Mouse (Mus musculus) liver, adult 2 months (tissue): Measurements from ENCODE around the gene Bag6.

Source experiments
- CTCF ChIP-seq: fragments of 200-500 bp; IDR thresholded peaks from 2 replicates; pipeline ENCODE4 v1.5.1; 2011; ENCODE audit warnings: low read depth, low read length, control low read depth
- POLR2A ChIP-seq: fragments of 200-500 bp; IDR thresholded peaks from 2 replicates; pipeline ENCODE4 v1.6.1; 2011; ENCODE audit warnings: low read length, control low read depth; ENCODE audit not compliant: insufficient read depth; ENCODE audit errors: extremely low read depth

GRCm38 (mm10) chr17:35121871-35122303, 13.1 kb upstream of the Bag6 start, which contains the start of gene Csnk2b:
- TF ChIP-seq POLR2A (no peak), CTCF (peak; percentile 16; the same call in 1 of the 2 replicates)
